Mouse (Mus musculus) thymus, adult 2 months (tissue): ENCODE results near the gene Fscn1.

Experiments used
- CTCF ChIP-seq: fragments of 200-500 bp; IDR thresholded peaks from 2 replicates; pipeline ENCODE4 v1.5.1; 2012; ENCODE audit warnings: mild to moderate bottlenecking, control low read depth, low read length, moderate library complexity, borderline replicate concordance; ENCODE audit not compliant: control insufficient read depth, poor library complexity, insufficient read depth; ENCODE audit errors: extremely low read depth
- POLR2A ChIP-seq: fragments of 200-500 bp; IDR thresholded peaks from 2 replicates; pipeline ENCODE4 v1.6.1; 2012; ENCODE audit warnings: mild to moderate bottlenecking, low read length, control low read depth, moderate library complexity; ENCODE audit not compliant: control insufficient read depth, poor library complexity, insufficient read depth; ENCODE audit errors: extremely low read depth

GRCm38 (mm10) chr5:142917402-142917801 is 42.7 kb upstream of the Fscn1 start:
- TF ChIP-seq POLR2A = no peak
- no peak for TF ChIP-seq CTCF
